Mouse (Mus musculus): ENCODE results near the gene Tgfb2. TPM values are rescaled to one million over a fixed set of nuclear protein-coding genes. Genes with fewer than 3 reads are reported as not detected.

The Tgfb2 gene
- polyA plus RNA-seq, 1 experiment from 2014 or later: 20.1 TPM

DNA sequence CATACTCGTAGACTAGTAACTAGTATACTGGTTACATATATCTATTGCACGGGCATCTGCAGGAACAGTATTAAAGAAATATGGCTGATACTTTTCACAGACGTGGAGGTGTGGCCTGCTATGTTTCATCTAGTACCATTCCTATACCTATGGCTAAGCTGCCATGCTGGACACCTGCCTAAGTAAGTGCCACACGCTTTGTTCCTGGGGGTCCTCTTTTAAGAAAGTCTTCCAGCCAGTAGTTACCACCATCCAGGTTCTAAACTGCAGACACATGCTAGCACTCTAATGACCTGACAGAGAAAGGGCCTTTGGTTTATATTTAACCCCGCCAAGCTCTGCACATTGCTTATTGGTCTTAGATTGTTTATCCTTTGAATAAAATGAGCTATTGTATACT lies 95.3 kb downstream of the Tgfb2 start:
- ATAC-seq: no peak
- H3K4me3 ChIP-seq (ENCODE audit: low read depth, low read length): no peak overlapping the region
- peaks cover 8% of the 10 kb centered on the region for H3K4me1 ChIP-seq (ENCODE audit: control insufficient read depth, insufficient read depth, low read length)
- no peaks in the 10 kb centered on the region for H3K27me3 ChIP-seq (ENCODE audit: control insufficient read depth, insufficient read depth, low read depth, low read length)
- no peak overlapping the region for H3K27ac ChIP-seq (ENCODE audit: low read length)
- no peak overlapping the region for H3K4me2 ChIP-seq (ENCODE audit: low read length)
- no peaks in the 10 kb centered on the region for H3K9me3 ChIP-seq (replicated peaks; ENCODE audit: control insufficient read depth, low read length, poor library complexity, severe bottlenecking)
- no peaks in the 10 kb centered on the region for H3K36me3 ChIP-seq (ENCODE audit: control insufficient read depth, insufficient read depth, low read length)
- H3K9ac ChIP-seq (ENCODE audit: low read depth, low read length): no peak overlapping the region
- 92% methylated on average over 5 of the region's 5 CpGs for WGBS

GRCm38 (mm10) chr1:186609793-186610233 lies 96.0 kb downstream of the Tgfb2 start:
- 0 out of 2 replicates have a peak overlapping the region, but pooled peaks have one; percentile 27 for H3K9ac ChIP-seq (ENCODE audit: low read depth, low read length)
- H3K4me1 ChIP-seq (ENCODE audit: control insufficient read depth, insufficient read depth, low read length): peaks cover 8% of the 10 kb centered on the region
- peak overlapping the region; percentile 40 for H3K4me2 ChIP-seq (ENCODE audit: low read length)
- 5% methylated on average over 9 of the region's 10 CpGs for WGBS
- H3K27ac ChIP-seq (ENCODE audit: low read length): no peak overlapping the region
- H3K36me3 ChIP-seq (ENCODE audit: control insufficient read depth, insufficient read depth, low read length): no peaks in the 10 kb centered on the region
- H3K4me3 ChIP-seq (ENCODE audit: low read depth, low read length): no peak overlapping the region
- peak; percentile 58 for ATAC-seq
- H3K27me3 ChIP-seq (ENCODE audit: control insufficient read depth, insufficient read depth, low read depth, low read length): no peaks in the 10 kb centered on the region
- no peaks in the 10 kb centered on the region for H3K9me3 ChIP-seq (replicated peaks; ENCODE audit: control insufficient read depth, low read length, poor library complexity, severe bottlenecking)

DNA sequence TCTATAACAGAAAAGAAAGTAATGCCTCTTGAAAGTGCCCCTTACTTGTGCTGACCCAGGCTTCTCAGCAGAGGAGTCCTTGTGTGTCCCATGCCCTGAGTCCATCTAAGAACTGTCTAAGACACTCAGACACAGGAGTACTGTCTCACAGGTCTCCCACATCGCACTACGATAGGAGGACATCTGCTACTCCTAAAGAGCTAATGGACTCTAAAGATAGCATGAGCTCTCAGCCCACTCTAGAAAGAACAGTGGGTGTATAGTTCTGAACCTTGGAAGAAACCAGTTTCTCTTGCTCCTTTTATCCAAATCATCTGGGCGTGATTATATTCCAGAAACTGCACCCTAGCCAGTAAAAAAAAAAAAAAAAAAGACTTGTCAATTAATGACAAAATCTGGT lies 97.7 kb downstream of the Tgfb2 start:
- H3K9me3 ChIP-seq (replicated peaks; ENCODE audit: control insufficient read depth, low read length, poor library complexity, severe bottlenecking): no peaks in the 10 kb centered on the region
- H3K36me3 ChIP-seq (ENCODE audit: control insufficient read depth, insufficient read depth, low read length): no peaks in the 10 kb centered on the region
- H3K4me3 ChIP-seq (ENCODE audit: low read depth, low read length): no peak overlapping the region
- no peaks in the 10 kb centered on the region for H3K27me3 ChIP-seq (ENCODE audit: control insufficient read depth, insufficient read depth, low read depth, low read length)
- peaks cover 8% of the 10 kb centered on the region for H3K4me1 ChIP-seq (ENCODE audit: control insufficient read depth, insufficient read depth, low read length)
- no peak overlapping the region for H3K27ac ChIP-seq (ENCODE audit: low read length)
- H3K9ac ChIP-seq (ENCODE audit: low read depth, low read length): no peak overlapping the region
- no peak overlapping the region for H3K4me2 ChIP-seq (ENCODE audit: low read length)
- 93% methylated on average over 3 of the region's 3 CpGs for WGBS
- no peak for ATAC-seq

GRCm38 (mm10) chr1:186605635-186606034 lies 100.2 kb downstream of the Tgfb2 start:
- H3K9me3 ChIP-seq (replicated peaks; ENCODE audit: control insufficient read depth, low read length, poor library complexity, severe bottlenecking): no peaks in the 10 kb centered on the region
- H3K4me1 ChIP-seq (ENCODE audit: control insufficient read depth, insufficient read depth, low read length): peaks cover 8% of the 10 kb centered on the region
- no peak for ATAC-seq
- H3K4me2 ChIP-seq (ENCODE audit: low read length): no peak overlapping the region
- WGBS: 73% methylated on average over 2 of the region's 2 CpGs
- H3K4me3 ChIP-seq (ENCODE audit: low read depth, low read length): no peak overlapping the region
- H3K36me3 ChIP-seq (ENCODE audit: control insufficient read depth, insufficient read depth, low read length): no peaks in the 10 kb centered on the region
- H3K9ac ChIP-seq (ENCODE audit: low read depth, low read length): no peak overlapping the region
- no peak overlapping the region for H3K27ac ChIP-seq (ENCODE audit: low read length)
- H3K27me3 ChIP-seq (ENCODE audit: control insufficient read depth, insufficient read depth, low read depth, low read length): no peaks in the 10 kb centered on the region

- H3K36me3 ChIP-seq (ENCODE audit: control insufficient read depth, insufficient read depth, low read length): no peaks in the 10 kb centered on the region
- H3K4me2 ChIP-seq (ENCODE audit: low read length): no peak overlapping the region
Observed at GRCm38 (mm10) chr1:186604124-186604523, 101.7 kb downstream of the Tgfb2 start.

DNA sequence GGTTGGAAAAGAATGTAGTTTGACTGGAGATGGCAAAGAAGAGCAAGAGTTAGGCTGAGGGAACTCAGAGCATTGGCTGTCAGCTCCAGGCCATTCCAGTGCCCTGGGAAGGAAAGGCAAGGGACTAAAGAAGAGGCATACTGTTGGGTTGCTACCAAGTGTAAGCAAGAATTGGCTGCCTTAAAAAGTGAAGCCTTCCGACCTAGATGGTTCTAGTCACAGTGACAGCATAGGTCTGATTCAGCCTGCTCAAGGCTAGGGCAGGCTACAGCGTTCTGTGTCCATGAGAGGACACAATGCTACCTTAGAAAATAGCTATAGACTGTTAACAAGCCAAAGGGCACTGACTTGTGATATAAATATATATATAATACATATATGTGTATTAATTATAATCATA lies 117.6 kb downstream of the Tgfb2 start:
- ATAC-seq: no peak
- Histone ChIP-seq H3K27me3 (ENCODE audit: control insufficient read depth, insufficient read depth, low read depth, low read length) (no peaks in the 10 kb centered on the region), H3K36me3 (ENCODE audit: control insufficient read depth, insufficient read depth, low read length) (no peaks in the 10 kb centered on the region), H3K9me3 (replicated peaks; ENCODE audit: control insufficient read depth, low read length, poor library complexity, severe bottlenecking) (no peaks in the 10 kb centered on the region), H3K4me1 (ENCODE audit: control insufficient read depth, insufficient read depth, low read length) (no peaks in the 10 kb centered on the region), H3K27ac (ENCODE audit: low read length) (no peak overlapping the region), H3K4me2 (ENCODE audit: low read length) (no peak overlapping the region), H3K9ac (ENCODE audit: low read depth, low read length) (no peak overlapping the region), H3K4me3 (ENCODE audit: low read depth, low read length) (no peak overlapping the region)
- WGBS: 78% methylated on average over 2 of the region's 2 CpGs

More at GRCm38 (mm10) chr1:186604124-186604523, 101.7 kb downstream of the Tgfb2 start:
- Histone ChIP-seq H3K4me3 (ENCODE audit: low read depth, low read length) (no peak overlapping the region), H3K9ac (ENCODE audit: low read depth, low read length) (no peak overlapping the region), H3K4me1 (ENCODE audit: control insufficient read depth, insufficient read depth, low read length) (no peaks in the 10 kb centered on the region), H3K9me3 (replicated peaks; ENCODE audit: control insufficient read depth, low read length, poor library complexity, severe bottlenecking) (no peaks in the 10 kb centered on the region), H3K27me3 (ENCODE audit: control insufficient read depth, insufficient read depth, low read depth, low read length) (no peaks in the 10 kb centered on the region), H3K27ac (ENCODE audit: low read length) (no peak overlapping the region)
- 95% methylated on average over 5 of the region's 5 CpGs for WGBS
- no peak for ATAC-seq

DNA sequence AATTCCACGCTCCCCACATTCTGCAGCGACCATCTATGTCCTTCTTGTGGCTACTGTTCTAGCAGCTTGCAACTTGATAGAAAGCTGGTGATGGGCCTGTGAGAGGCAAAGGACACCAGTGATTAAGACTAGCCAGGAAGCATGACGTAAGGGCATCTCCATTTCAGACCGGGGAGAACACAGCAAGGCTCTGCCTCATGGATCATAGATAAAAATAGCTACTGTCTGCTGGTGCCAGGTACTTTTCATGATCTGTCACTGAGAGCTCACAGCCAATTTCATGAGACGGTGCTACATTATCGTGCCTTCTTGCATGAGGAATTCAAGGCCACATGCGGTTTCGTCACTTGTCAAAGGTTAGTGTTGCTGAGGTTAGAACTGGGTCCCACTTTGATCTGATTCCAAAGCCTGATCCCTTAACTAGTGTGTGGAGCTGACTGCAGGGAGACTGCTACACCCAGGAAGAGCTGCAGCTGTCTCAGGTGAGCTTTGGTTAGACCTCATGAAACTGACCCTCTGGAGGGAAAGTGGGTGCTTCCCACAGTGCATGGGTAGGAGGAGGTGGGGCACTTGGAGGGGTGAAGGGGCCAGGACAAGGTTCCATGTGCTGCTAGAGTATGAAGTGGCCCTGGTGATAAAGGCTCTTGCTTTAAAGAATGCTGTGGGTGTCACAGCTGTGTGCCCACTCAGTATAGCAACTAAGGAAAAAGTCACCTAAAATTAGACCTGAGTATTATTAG lies 118.6 kb downstream of the Tgfb2 start:
- H3K27me3 ChIP-seq (ENCODE audit: control insufficient read depth, insufficient read depth, low read depth, low read length): no peaks in the 10 kb centered on the region
- H3K4me1 ChIP-seq (ENCODE audit: control insufficient read depth, insufficient read depth, low read length): no peaks in the 10 kb centered on the region
- H3K9ac ChIP-seq (ENCODE audit: low read depth, low read length): no peak overlapping the region
- no peaks in the 10 kb centered on the region for H3K9me3 ChIP-seq (replicated peaks; ENCODE audit: control insufficient read depth, low read length, poor library complexity, severe bottlenecking)
- H3K4me2 ChIP-seq (ENCODE audit: low read length): no peak overlapping the region
- H3K36me3 ChIP-seq (ENCODE audit: control insufficient read depth, insufficient read depth, low read length): no peaks in the 10 kb centered on the region
- ATAC-seq: no peak
- H3K4me3 ChIP-seq (ENCODE audit: low read depth, low read length): no peak overlapping the region
- H3K27ac ChIP-seq (ENCODE audit: low read length): no peak overlapping the region
- 82% methylated on average over 8 of the region's 8 CpGs for WGBS

DNA sequence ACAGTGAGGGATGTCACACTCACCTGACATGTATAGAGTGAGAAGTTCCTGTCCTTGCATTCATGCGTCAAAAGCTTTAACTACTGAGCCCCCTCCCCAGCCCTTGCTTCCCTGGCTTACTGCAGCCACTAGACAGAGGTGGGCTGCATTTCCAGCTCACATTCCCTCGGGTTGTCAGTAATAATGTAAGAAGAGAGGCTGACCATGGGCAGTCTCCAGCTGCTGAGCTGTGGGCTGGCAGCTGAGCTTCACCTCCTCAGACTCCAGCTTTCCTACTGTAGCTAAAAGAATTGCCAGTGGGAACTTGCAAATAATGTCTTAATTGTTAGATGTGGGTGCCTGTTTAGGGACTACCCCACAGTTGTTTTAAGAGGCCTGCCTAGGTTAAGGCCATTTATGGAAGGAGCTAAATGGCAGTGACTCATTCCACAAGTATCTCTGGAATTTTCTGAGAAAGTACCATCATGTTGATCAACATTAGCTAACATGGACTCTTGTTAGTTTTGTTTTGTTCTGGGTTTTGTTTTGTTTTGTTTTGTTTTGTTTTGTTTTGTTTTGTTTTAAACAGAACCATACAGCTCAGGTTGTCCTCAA lies 120.1 kb downstream of the Tgfb2 start:
- WGBS: 79% methylated on average over 2 of the region's 2 CpGs
- Histone ChIP-seq H3K9me3 (replicated peaks; ENCODE audit: control insufficient read depth, low read length, poor library complexity, severe bottlenecking) (no peaks in the 10 kb centered on the region), H3K4me2 (ENCODE audit: low read length) (no peak overlapping the region), H3K9ac (ENCODE audit: low read depth, low read length) (no peak overlapping the region), H3K4me1 (ENCODE audit: control insufficient read depth, insufficient read depth, low read length) (no peaks in the 10 kb centered on the region), H3K27me3 (ENCODE audit: control insufficient read depth, insufficient read depth, low read depth, low read length) (no peaks in the 10 kb centered on the region), H3K4me3 (ENCODE audit: low read depth, low read length) (no peak overlapping the region), H3K36me3 (ENCODE audit: control insufficient read depth, insufficient read depth, low read length) (no peaks in the 10 kb centered on the region), H3K27ac (ENCODE audit: low read length) (no peak overlapping the region)
- no peak for ATAC-seq

DNA sequence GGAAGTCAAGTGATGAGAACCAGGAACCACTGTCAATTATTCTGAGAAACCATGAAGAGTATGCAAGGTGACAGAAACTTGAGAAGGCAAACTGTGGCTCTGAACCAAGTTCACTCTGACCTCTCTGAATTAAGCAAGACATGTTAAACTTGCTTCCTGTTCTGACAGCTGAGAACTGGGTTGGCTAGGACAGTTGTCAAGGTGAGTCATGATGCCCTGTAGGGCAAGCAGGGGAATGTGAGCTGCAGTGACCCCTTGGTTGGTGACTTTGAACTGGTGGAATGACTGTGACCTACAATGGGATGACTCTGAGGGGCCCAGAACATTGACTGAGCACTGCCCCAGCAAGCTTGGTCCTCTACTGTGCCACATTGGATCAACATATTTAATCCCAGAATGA lies 121.9 kb downstream of the Tgfb2 start:
- Histone ChIP-seq H3K4me3 (ENCODE audit: low read depth, low read length) (no peak overlapping the region), H3K27ac (ENCODE audit: low read length) (no peak overlapping the region), H3K4me1 (ENCODE audit: control insufficient read depth, insufficient read depth, low read length) (no peaks in the 10 kb centered on the region), H3K9me3 (replicated peaks; ENCODE audit: control insufficient read depth, low read length, poor library complexity, severe bottlenecking) (no peaks in the 10 kb centered on the region), H3K4me2 (ENCODE audit: low read length) (no peak overlapping the region), H3K27me3 (ENCODE audit: control insufficient read depth, insufficient read depth, low read depth, low read length) (no peaks in the 10 kb centered on the region), H3K9ac (ENCODE audit: low read depth, low read length) (no peak overlapping the region), H3K36me3 (ENCODE audit: control insufficient read depth, insufficient read depth, low read length) (no peaks in the 10 kb centered on the region)
- no peak for ATAC-seq
